Mouse (Mus musculus) macrophage (primary cell): ENCODE data around the gene Nrsn1. TPM values are rescaled to one million over a fixed set of nuclear protein-coding genes. Genes with fewer than 3 reads are reported as not detected.

ENCODE experiments used
- polyA plus RNA-seq: library from polyadenylated mRNA; stranded (reverse); fragments of 250-400 nt; gene quantifications from 3 replicates; pipeline ENCODE4 v1.2.4, GENCODE M21; 2018; ENCODE audit warnings: inconsistent platforms

Gene Nrsn1
- polyA plus RNA-seq, 1 experiment from 2014 or later, result not detected

Other genes starting within 250 kb of the Nrsn1 start
- gene Dcdc2a, start 214.5 kb downstream of the Nrsn1 start, polyA plus RNA-seq, result not detected in 3 replicates